Mouse (Mus musculus) intestine, embryonic 14.5 days (tissue): ENCODE data around the gene Zglp1. TPM values are rescaled to one million over a fixed set of nuclear protein-coding genes. Genes with fewer than 3 reads are reported as not detected.
A peak's percentile ranks its signal among the peaks of the same experiment; 100 is the strongest.

Source experiments
- ATAC-seq: fragments of 200-750 bp; cut with Nextera tagmentation; replicated peaks from 2 replicates; pipeline ENCODE4 v1.8.0; 2017; ENCODE audit warnings: low read depth, moderate number of reproducible peaks, moderate TSS enrichment, moderate library complexity; ENCODE audit not compliant: low FRiP score, low TSS enrichment
- DNase-seq: peaks from one replicate; pipeline ENCODE4 v3.0.0-alpha.2; 2018; ENCODE audit warnings: low spot score
- H3K27ac ChIP-seq: fragments of 300-500 bp; sonication (generic); 2 replicates; pipeline ENCODE4 v1.5.1; 2014; ENCODE audit warnings: low read depth, mild to moderate bottlenecking, control low read depth
- H3K27me3 ChIP-seq: fragments of 300-500 bp; sonication (generic); replicated peaks from 2 replicates; pipeline ENCODE4 v1.6.1; 2014; ENCODE audit warnings: low read length, control low read depth; ENCODE audit not compliant: control insufficient read depth, insufficient read depth
- H3K36me3 ChIP-seq: fragments of 300-500 bp; sonication (generic); 2 replicates; pipeline ENCODE4 v1.6.1; 2014; ENCODE audit warnings: low read length, control low read depth; ENCODE audit not compliant: control insufficient read depth, insufficient read depth
- H3K4me1 ChIP-seq: fragments of 300-500 bp; sonication (generic); replicated peaks from 2 replicates; pipeline ENCODE4 v1.6.1; 2014; ENCODE audit warnings: low read length, control low read depth, mixed read lengths; ENCODE audit not compliant: control insufficient read depth, insufficient read depth
- H3K4me2 ChIP-seq: fragments of 300-500 bp; sonication (generic); 2 replicates; pipeline ENCODE4 v1.6.1; 2014; ENCODE audit warnings: low read length
- H3K4me3 ChIP-seq: fragments of 300-500 bp; sonication (generic); 2 replicates; pipeline ENCODE4 v1.5.1; 2014; ENCODE audit warnings: low read depth, low read length, control low read depth, mixed read lengths
- H3K9ac ChIP-seq: fragments of 300-500 bp; sonication (generic); 2 replicates; pipeline ENCODE4 v1.6.1; 2014; ENCODE audit warnings: mild to moderate bottlenecking, low read length
- H3K9me3 ChIP-seq: fragments of 300-500 bp; sonication (generic); 2 replicates; pipeline ENCODE4 v1.6.1; 2016; ENCODE audit warnings: low read length, control low read depth; ENCODE audit not compliant: control insufficient read depth
- WGBS: fragments of 180-500 bp; shearing (Covaris S2); extraction: QIAGEN DNeasy Blood & Tissue Kit; methylation state at CpG from one replicate; pipeline ENCODE4 v1.1.7; 2014; 5-methylcytosine and 5-hydroxymethylcytosine counted together
- polyA plus RNA-seq: library from polyadenylated mRNA; unstranded; fragments of >200 nt; fragmentation: Nextera tagmentation; extraction: Ambion mirVana; gene quantifications from 2 replicates; pipeline ENCODE4 v1.2.1, GENCODE M21; 2014

Gene Zglp1
- polyA plus RNA-seq, 1 experiment from 2014 or later = not detected

- no peak overlapping the region for H3K27ac ChIP-seq
- under 1% methylated on average over 34 of the region's 34 CpGs for WGBS
- peak; percentile 93 for DNase-seq
- peaks cover 43% of the 10 kb centered on the region for H3K4me1 ChIP-seq
- 0 out of 2 replicates have a peak overlapping the region, but pooled peaks have one; percentile 16 for H3K9ac ChIP-seq
- H3K27me3 ChIP-seq = peaks cover 82% of the 10 kb centered on the region
- peak; percentile 62 for ATAC-seq
- H3K4me2 ChIP-seq = peak overlapping the region; percentile 91
- no peaks in the 10 kb centered on the region for H3K9me3 ChIP-seq
- H3K36me3 ChIP-seq = no peaks in the 10 kb centered on the region
- peak overlapping the region; percentile 48 for H3K4me3 ChIP-seq
Measured at GRCm38 (mm10) chr9:21033136-21033535, 33.8 kb downstream of the Zglp1 start.

DNA sequence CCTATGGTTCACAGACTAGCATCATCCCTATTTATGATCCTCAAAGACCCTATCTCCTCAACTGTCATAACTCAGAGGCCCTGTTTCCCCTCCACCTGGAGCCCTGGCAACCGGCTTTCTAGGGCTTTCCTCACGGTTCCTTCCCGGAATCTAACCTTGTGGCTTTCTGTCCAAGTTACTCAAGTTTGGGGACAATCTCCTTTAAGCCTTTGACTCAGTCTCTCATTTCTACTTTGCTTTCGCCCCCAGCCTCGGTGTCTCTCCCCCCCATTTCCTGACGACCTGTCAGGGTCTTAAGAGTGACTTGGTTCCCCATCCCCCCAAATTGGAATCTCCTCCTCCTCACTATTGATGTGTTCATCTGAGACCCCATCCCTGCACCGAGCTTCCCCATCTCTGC, 34.4 kb downstream of the Zglp1 start:
- DNase-seq = no peak
- WGBS = 3% methylated on average over 7 of the region's 7 CpGs

DNA sequence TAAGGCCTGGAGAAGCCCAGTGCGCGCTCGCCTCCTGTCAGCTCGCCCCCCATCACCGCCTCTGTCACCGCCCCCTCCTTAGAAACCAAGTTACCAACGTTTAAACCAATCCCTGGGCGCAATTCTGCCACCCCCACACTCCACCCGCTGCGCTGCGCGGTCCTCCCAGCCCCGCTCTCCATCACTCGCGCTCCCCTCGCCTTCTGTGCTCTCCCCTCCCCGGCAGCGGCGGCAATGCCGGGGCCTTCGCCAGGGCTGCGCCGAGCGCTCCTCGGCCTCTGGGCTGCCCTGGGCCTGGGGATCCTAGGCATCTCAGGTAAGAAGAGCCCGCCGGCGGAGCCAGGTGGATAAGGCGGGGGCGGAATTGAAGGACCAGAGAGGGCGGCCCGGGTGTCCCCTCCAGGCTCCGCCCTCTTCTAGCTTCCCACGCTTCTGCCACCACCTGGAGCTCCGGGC, 35.0 kb downstream of the Zglp1 start, which contains the start of gene Icam5:
TSS of gene Icam5 (plus strand) at position 178 of the 456 bp plus-strand sequence.
- DNase-seq = no peak
- Histone ChIP-seq H3K4me3 (peak within 1 kb of the TSS; percentile 48), H3K27ac (no peak within 1 kb of the TSS), H3K4me1 (peaks cover 35% of the 10 kb centered on the region), H3K9me3 (no peaks in the 10 kb centered on the region), H3K36me3 (no peaks in the 10 kb centered on the region), H3K27me3 (peaks cover 70% of the 10 kb centered on the region), H3K9ac (peak within 1 kb of the TSS; percentile 22; the same call in 1 of the 2 replicates), H3K4me2 (peak within 1 kb of the TSS; percentile 98)
- ATAC-seq = no peak
- 0% methylated on average over 35 of the region's 35 CpGs for WGBS

More for the DNA sequence above, 34.4 kb downstream of the Zglp1 start:
- H3K4me3 ChIP-seq = peak overlapping the region; percentile 48
- no peaks in the 10 kb centered on the region for H3K9me3 ChIP-seq
- peak overlapping the region; percentile 98 for H3K4me2 ChIP-seq
- peaks cover 38% of the 10 kb centered on the region for H3K4me1 ChIP-seq
- H3K27ac ChIP-seq = no peak overlapping the region
- H3K27me3 ChIP-seq = peaks cover 75% of the 10 kb centered on the region
- no peaks in the 10 kb centered on the region for H3K36me3 ChIP-seq
- no peak overlapping the region for H3K9ac ChIP-seq
- no peak for ATAC-seq

DNA sequence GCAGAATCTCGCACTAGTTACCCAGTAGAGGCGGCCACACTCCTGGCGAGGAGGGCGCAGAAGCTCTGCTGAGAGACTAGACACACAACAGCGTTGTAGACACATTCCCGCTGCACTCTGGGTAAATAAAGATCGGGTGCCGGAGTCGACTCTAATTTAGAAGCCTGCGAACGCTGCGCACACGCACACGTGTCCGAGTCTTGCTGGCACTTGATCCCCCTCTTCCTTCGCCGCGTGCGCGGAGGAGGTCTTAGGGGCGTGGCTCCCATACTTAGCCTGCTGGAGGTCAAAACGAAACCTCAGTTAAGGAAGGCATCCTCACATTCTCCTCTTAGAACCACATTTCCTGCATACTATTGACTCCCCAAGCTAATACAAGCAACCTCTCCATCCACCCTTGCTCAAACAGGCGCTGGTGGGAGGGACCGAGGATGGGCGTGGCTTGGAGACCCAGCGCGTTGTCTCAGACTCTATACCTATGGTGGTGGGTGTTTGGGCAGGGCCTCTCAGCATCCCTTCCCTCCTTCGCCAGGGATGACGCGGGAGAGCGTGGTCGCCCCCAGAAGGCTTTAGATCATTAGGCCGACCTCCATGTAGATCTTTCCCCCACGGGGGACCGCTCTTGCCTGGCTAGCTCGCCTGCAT, 35.5 kb downstream of the Zglp1 start:
- Histone ChIP-seq H3K27me3 (peaks cover 64% of the 10 kb centered on the region), H3K4me1 (peaks cover 35% of the 10 kb centered on the region), H3K9me3 (no peaks in the 10 kb centered on the region), H3K4me2 (peak overlapping the region; percentile 98), H3K27ac (no peak overlapping the region), H3K4me3 (peak overlapping the region; percentile 43), H3K36me3 (no peaks in the 10 kb centered on the region), H3K9ac (no peak overlapping the region)
- under 1% methylated on average over 35 of the region's 36 CpGs for WGBS
- peak; percentile 17 for ATAC-seq
- peak; percentile 80 for DNase-seq

DNA sequence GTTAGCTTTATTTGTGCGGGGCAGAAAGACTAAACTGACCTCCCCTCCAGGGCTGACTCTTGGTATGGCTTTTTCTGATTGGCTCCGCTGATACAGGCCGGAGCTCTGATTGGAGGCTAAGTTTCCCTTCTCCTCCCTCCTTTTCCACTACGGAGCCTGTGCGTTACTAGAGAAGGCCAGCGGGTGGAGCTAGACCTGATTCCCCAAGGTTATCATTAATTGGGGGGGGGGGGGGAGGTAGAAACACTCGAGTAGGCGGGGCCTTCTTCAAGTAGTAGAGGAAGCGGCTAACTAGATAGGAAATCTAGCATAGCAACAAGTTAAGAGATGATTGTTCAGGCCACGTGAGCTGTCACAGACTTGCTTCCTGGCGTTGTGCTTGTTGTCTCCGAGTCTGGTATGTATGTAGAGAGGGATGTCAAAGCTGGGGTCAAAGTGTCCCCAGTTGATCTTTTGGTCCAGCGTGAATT, 36.1 kb downstream of the Zglp1 start:
- H3K27me3 ChIP-seq = peaks cover 59% of the 10 kb centered on the region
- ATAC-seq (peak; percentile 47), DNase-seq (peak; percentile 80)
- WGBS = 2% methylated on average over 13 of the region's 13 CpGs
- no peak overlapping the region for H3K27ac ChIP-seq
- peak overlapping the region; percentile 43 for H3K4me3 ChIP-seq
- peak overlapping the region; percentile 98 for H3K4me2 ChIP-seq
- H3K9ac ChIP-seq = no peak overlapping the region
- peaks cover 35% of the 10 kb centered on the region for H3K4me1 ChIP-seq
- no peaks in the 10 kb centered on the region for H3K36me3 ChIP-seq
- no peaks in the 10 kb centered on the region for H3K9me3 ChIP-seq

DNA sequence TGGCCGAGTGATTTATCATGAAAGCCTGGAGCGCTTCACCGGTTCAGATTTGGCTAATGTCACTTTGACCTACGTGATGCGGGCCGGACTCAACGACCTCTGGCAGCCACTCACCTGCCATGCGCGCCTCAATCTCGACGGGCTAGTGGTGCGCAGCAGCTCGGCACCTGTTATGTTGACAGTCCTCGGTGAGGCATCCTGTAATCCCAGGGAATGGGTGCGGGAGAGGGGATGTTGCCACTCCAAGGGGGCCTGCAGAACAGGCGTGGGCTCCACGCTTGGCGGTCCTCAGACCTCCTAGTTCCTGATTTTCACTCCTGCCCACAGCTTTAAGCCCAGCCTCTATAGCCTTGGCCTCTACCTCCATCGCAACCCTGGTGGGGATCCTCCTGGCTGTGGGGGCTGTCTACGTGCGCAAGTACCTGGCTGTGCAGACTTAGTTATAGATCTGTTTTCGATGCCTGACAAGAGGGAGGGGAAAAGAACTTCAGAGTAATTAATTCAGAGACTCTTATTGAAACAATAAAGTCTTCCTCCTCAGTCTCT, 36.8 kb downstream of the Zglp1 start:
- peaks cover 52% of the 10 kb centered on the region for H3K27me3 ChIP-seq
- H3K27ac ChIP-seq = no peak overlapping the region
- H3K9ac ChIP-seq = no peak overlapping the region
- H3K36me3 ChIP-seq = no peaks in the 10 kb centered on the region
- H3K4me2 ChIP-seq = peak overlapping the region; percentile 98
- no peak for DNase-seq
- no peaks in the 10 kb centered on the region for H3K9me3 ChIP-seq
- ATAC-seq = no peak
- H3K4me3 ChIP-seq = peak overlapping the region; percentile 43; the same call in 1 of the 2 replicates
- 26% methylated on average over 22 of the region's 22 CpGs for WGBS
- peaks cover 34% of the 10 kb centered on the region for H3K4me1 ChIP-seq

GRCm38 (mm10) chr9:21029291-21030054, 37.4 kb downstream of the Zglp1 start, which contains the start of gene Icam4:
Gene Icam4 (plus strand): TSS chr9:21029373.
- Histone ChIP-seq H3K4me3 (peak within 1 kb of the TSS; percentile 27), H3K4me1 (peaks cover 29% of the 10 kb centered on the region), H3K9me3 (no peaks in the 10 kb centered on the region), H3K36me3 (no peaks in the 10 kb centered on the region), H3K27ac (no peak within 1 kb of the TSS), H3K4me2 (peak within 1 kb of the TSS; percentile 98), H3K27me3 (peaks cover 45% of the 10 kb centered on the region), H3K9ac (peak within 1 kb of the TSS; percentile 27; the same call in 1 of the 2 replicates)
- peak; percentile 89 for DNase-seq
- peak; percentile 17; the same call in 1 of the 2 replicates for ATAC-seq
- 3% methylated on average over 37 of the region's 37 CpGs for WGBS

- H3K4me3 ChIP-seq = no peak overlapping the region
- no peaks in the 10 kb centered on the region for H3K9me3 ChIP-seq
- WGBS = 74% methylated on average over 6 of the region's 6 CpGs
- H3K27ac ChIP-seq = no peak overlapping the region
- no peak overlapping the region for H3K4me2 ChIP-seq
- peaks cover 37% of the 10 kb centered on the region for H3K27me3 ChIP-seq
- H3K9ac ChIP-seq = no peak overlapping the region
- no peaks in the 10 kb centered on the region for H3K36me3 ChIP-seq
- DNase-seq = no peak
- no peak for ATAC-seq
- H3K4me1 ChIP-seq = peaks cover 28% of the 10 kb centered on the region
Measured at GRCm38 (mm10) chr9:21028560-21029110, 38.3 kb downstream of the Zglp1 start.
